Mouse (Mus musculus) embryo, embryonic 10.5 days (tissue): ENCODE data around the gene Nfix.
A peak's percentile ranks its signal among the peaks of the same experiment; 100 is the strongest.
"Not testable (repeated sequence)": the region's sequence is repeated elsewhere in the genome, so short reads cannot be mapped to it uniquely, and the experiment has no call there.

Experiments used
- DNase-seq: peaks from one replicate; pipeline ENCODE4 v3.0.0-alpha.2; 2015; ENCODE audit warnings: low spot score

Gene Nfix

DNA sequence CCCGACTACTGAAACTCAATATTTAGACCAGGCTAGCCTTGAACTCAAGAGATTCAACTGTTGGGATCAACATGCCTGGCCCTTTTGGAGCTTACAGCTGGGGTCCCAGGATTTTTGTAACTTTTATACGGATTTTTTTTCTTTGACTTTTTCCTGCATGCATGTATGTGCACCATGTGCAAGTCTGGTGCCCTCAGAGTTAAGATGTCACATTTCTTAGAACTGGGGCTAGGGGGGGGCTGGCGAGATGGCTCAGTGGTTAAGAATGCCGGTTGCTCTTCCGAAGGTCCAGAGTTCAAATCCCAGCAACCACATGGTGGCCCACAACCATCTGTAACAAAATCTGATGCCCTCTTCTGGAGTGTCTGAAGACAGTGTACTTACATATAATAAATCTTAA is 99.6 kb downstream of the Nfix start:
- no peak for DNase-seq

DNA sequence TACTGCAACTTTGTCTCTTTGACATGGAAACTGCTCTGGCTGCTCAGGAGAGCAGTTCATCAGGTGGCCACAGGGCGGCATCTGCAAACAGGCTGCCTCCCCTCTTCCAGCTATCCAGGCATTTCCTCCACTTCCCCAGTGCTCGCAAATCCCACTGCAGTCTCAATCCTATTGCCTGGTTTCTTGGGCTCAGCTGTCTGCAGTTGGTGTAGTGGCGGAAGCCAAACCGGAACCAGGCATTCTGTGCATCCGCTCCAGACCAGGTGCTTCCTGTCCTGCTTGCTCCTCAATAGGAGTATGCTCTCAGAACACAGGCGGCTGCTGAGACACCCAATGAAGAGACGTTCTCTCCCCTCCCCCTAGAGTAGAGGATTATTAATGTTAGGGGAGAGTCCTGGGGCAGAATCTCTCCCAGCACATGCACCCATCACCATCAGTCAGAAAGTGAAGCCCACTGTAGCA is 100.3 kb downstream of the Nfix start:
- DNase-seq = peak; percentile 60

DNA sequence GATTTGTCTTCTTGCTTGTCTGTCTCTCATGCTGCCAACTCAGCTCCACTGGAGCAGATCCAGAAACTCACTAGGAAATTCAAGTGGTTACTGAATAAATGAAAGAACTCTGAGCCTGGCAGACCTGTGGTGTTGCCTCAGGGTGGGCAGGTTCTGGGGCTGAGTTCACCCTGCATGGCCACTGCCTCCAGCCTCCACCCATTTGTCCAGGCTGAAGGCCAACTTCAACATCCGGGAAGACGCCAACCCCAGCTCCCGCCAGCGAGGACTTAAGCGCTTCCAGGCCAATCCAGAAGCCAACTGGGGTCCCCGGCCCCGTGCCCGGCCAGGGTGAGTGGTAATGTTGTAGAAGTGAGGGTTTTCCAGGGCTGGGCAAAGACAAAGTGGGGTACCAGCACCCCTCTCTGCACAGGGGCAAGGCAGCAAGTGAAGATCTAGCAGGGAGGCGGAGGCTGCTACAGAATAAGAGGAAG is 101.2 kb downstream of the Nfix start:
- no peak for DNase-seq

DNA sequence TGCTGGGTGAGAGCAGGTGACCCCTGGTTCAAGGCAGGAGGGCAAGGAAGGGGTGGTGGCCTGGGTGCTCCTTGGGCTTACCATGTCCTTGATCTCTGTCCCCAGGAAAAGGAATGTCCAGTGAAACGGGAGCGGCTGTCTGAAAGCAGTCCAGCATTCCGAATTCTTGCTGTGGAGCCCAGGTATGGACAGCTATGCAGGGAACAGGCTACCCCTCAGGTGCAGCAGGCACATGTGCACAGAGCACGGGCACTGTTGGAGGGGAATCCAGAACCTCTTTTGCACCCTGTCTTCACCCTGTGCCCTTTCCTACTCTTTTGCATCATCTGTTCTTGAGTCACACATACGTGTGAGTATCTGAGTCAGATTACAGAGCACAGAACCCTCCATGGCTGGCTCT is 101.9 kb downstream of the Nfix start:
- no peak for DNase-seq

- DNase-seq = peak; percentile 46
Observed at GRCm38 (mm10) chr8:84697166-84698130, 102.7 kb downstream of the Nfix start.

GRCm38 (mm10) chr8:84695140-84695539 is 105.0 kb downstream of the Nfix start:
- DNase-seq = no peak

GRCm38 (mm10) chr8:84693332-84693731 is 106.8 kb downstream of the Nfix start:
- DNase-seq = no peak

GRCm38 (mm10) chr8:84689091-84689915 is 110.8 kb downstream of the Nfix start:
- peak; percentile 96 for DNase-seq

GRCm38 (mm10) chr8:84687705-84688100 is 112.4 kb downstream of the Nfix start, which contains the start of gene Nacc1:
TSS of gene Nacc1 (minus strand) at chr8:84687862.
- DNase-seq = peak; percentile 95

DNA sequence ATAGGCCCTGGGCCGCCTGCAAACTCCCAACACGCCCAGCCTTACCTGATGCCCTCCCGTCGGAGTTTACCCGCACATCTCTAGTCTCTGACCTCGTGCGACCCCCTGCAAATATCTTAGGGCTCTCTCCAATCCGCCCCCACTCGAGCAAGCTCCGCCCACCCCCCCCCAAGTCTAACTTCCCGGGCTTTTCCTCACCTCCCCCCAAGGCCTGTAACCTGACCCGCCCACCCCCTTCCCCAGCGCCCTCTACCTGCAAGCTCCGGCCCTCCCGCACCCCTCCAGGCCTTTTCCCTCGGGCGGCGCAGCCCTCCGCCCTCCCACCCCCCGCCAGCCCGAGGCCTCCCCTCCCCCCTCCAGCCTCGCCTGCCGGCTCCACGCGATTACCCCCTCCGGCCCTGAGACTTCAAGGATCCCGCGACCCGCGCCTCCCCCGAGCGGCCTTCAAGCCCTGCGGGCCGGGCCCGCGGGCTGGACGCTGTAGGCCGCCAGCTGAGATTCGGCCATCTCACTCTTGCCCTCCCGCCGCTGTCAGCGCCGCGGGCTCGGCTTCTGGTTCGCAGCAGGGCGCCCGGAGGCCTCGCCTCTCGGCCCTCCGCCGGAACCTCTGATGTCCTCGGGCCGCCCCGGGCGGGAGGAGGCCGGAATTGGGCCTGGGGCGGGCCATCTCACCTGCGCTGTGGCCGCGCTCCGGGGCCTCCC is 113.0 kb downstream of the Nfix start:
- DNase-seq = peak; percentile 76

DNA sequence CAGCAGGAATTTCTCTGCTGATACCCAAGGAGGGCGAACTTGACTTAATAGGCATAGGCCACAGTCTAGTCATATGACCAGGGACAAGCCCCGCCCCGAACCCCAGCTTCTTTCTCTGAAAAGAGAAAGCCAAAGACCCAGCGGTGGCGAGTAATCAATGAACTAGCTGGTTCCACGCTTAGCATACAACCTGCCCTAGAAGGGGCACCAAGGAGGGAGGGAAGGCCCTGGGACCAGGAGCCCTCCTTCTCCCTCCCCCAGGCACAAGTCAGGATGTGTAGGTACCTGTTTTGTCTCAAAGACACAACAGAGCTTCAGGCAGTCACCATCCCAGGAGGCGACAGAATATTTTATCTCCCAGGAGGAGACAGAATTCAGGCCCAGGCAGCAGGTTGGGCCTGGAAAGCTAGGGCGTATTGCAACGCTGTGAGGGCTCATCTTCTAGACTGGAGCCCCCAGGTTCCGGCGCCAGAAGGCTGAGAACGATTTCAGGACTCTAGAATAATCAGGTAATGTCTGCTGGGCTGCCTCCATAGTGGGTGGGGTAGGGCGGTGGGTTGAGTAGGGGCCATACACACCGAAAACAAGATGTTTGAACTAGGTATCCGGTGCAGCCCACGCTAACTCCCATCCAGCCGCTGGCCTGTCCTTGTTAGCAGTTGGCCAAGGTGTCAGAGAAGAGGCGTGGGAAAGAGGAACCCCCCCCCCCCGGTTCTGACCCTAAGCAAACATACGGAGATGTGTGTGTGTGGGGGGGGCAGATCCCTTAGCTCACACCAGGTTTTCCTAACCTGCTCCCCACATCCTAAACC is 113.7 kb downstream of the Nfix start, which contains the start of gene Trmt1:
Gene Trmt1, plus strand, starts transcription at position 117 of the 812 bp plus-strand sequence.
- DNase-seq = peak; percentile 47

DNA sequence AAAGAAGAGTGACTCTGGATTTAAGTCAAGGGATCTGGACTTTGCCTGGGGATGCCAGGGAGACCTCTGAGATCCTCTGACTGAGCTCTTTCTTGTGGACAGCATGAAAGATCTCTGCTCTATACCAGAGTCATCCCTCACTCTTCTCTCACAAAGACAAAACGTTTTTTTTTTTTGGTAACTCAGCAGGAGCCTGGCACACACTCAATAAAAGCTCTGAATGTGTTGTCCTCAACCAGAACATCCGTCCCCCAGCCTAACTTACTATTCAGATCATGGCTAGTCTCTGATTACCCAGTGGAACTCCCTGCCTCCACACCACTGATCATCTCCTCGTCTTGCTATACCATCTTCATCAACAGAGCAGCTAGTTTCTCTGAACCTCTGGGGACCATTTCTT is 115.6 kb downstream of the Nfix start:
- DNase-seq = no peak

DNA sequence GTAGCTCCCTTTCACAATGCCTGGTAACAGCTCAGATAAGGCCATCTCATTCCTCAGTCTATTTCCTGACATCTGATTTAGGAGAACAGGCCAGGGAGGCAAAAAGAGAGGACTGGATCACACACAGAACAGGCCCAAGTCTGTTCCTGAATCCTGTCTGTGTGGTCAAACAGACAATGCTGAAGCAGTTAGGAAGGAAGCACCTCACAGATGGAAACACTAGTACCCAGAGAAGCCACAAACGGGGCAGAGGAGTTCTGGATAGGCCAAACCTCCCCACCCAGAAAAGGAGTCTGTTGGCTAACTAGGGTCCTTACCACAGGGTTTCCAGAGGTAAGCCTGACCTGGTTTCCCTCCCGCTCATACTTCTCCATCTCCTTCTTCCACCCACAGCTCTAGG is 117.9 kb downstream of the Nfix start:
- DNase-seq = no peak

DNA sequence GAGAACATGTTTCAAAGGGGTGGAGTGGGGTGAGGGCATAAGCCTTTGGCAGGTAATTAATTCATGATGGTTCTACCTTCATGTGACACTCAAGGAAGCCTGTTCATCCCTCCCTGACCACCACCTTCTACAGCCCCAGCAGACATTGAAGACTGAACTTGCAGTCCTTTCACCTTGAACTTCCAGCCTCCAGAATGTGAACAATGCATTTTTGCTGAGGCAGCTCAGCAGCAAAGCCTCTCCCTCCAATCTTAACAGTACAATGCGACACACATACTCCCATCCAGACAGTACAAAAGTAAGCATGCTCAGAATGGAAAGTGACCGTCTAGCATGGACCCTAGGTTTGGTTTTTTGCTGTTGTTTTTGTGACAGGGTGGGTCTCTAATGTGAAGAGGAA is 118.7 kb downstream of the Nfix start:
- DNase-seq = no peak

GRCm38 (mm10) chr8:84677305-84677704 is 122.8 kb downstream of the Nfix start:
- DNase-seq = no peak

- DNase-seq = not testable (repeated sequence)
Observed at GRCm38 (mm10) chr8:84670295-84671006, 129.7 kb downstream of the Nfix start.

DNA sequence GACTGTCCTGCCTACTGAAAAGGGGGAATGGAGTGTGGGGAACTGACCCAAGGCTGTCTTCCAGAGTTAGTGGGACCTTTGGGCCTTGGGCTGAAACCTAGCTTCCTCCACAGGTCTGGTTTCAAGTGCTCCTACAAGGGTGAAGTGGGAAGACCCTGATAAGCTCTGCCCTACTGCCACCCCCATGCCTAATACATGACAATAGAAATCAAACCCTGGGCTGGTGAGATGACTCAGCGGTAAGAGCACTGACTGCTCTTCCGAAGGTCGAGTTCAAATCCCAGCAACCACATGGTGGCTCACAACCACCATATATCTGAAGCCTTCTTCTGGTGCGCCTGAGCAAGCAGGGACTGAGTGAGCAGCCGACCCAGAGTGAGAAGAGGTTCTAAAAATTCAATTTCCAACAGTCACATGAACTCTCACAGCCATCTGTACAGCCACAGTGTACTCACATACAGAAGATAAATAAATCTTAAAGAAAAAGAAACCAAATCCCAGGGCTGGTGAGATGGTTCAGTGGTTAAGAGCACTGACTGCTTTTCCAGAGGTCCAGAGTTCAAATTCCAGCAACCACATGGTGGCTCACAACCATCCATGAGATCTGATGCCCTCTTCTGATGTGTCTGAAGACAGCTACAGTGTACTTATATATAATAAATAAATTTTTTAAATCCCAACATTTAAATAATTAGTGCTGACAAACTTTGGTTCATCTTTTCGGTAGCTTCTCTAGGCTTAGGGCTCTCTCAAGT is 131.2 kb downstream of the Nfix start:
- DNase-seq = no peak

- no peak for DNase-seq
Observed at GRCm38 (mm10) chr8:84668081-84668480, 132.1 kb downstream of the Nfix start.

DNA sequence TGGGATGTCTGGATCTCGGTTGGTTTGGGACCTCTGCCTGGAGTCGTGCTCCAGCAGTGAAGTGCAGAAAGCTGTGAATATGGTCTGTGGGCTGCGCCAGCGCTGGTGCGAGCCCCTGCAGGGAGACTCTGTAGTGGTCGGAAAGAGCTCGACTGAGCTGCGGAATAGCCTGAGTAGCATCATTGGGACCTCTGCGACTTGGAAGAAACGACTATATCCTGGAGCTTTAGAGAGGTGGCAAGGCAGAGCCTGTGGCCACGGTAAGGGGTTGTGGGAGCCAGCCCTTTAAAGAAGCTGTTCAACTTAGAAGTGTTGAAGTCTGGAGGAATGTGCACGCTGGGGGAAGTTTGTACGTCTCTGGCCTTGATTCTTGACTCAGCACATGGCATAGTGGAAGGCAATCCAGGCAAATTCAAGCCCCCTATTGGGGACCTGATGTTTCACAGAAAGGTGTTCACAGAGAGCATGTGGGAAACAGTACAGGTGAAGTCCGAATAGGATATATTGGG is 134.7 kb downstream of the Nfix start:
- peak; percentile 71 for DNase-seq
